Mouse (Mus musculus) adrenal gland, postnatal 4 days (tissue): Measurements from ENCODE around the gene Gpc1. TPM values are rescaled to one million over a fixed set of nuclear protein-coding genes. Genes with fewer than 3 reads are reported as not detected.

ENCODE experiments used
- microRNA-seq: library from miRNA; unstranded; fragments of <30 nt; microRNA quantifications from one replicate; pipeline ENCODE4 v1.2.0, GENCODE M21; 2021
- total RNA-seq, 2 experiments: library from RNA; stranded (reverse); gene quantifications; 2 replicates each; pipeline ENCODE4 v1.2.3; 2021

Gpc1 gene
- total RNA-seq, 2 experiments from 2014 or later: 71.4 to 73.2 TPM

Small RNAs within 50 kb of the gene (microRNA-seq; reads per million reads assigned to microRNA genes)
- gene Mir149: 2,166 reads per million, percentile 85 among the genes with 10 or more reads in this experiment

Other genes starting within 250 kb of the Gpc1 start
- not detected for gene Olfr1412, start 245.9 kb upstream of the Gpc1 start, total RNA-seq
- gene Olfr1411, start 237.2 kb upstream of the Gpc1 start, total RNA-seq: not detected
- gene Olfr1410, start 225.9 kb upstream of the Gpc1 start, total RNA-seq: not detected
- not detected for gene Olfr12, start 213.9 kb upstream of the Gpc1 start, total RNA-seq
- 100 to 1,000 TPM; 292 to 315 TPM for gene Cops9, start 189.7 kb upstream of the Gpc1 start, total RNA-seq
- gene Otos, start 182.8 kb upstream of the Gpc1 start, total RNA-seq: under 1 TPM; 0.34 to 0.59 TPM
- gene Ankmy1, start 71.3 kb downstream of the Gpc1 start, total RNA-seq: 1 to 10 TPM; 1.2 TPM
- 10 to 100 TPM; 11.6 to 13.2 TPM for gene Dusp28, start 75.3 kb downstream of the Gpc1 start, total RNA-seq
- 10 to 100 TPM; 74.3 to 74.6 TPM for gene Rnpepl1, start 79.1 kb downstream of the Gpc1 start, total RNA-seq
- 10 to 100 TPM; 32.5 to 34.7 TPM for gene Capn10, start 102.7 kb downstream of the Gpc1 start, total RNA-seq
- under 1 TPM; 0.62 to 0.76 TPM for gene Gpr35, start 119.2 kb downstream of the Gpc1 start, total RNA-seq
- 1 to 10 TPM in 1 of 2 experiments, not detected in 1; 4.7 TPM for gene Aqp12, start 174.7 kb downstream of the Gpc1 start, total RNA-seq